Comparison of ENCODE assay signal across 10 mouse cellular contexts in the genomic region with DNA sequence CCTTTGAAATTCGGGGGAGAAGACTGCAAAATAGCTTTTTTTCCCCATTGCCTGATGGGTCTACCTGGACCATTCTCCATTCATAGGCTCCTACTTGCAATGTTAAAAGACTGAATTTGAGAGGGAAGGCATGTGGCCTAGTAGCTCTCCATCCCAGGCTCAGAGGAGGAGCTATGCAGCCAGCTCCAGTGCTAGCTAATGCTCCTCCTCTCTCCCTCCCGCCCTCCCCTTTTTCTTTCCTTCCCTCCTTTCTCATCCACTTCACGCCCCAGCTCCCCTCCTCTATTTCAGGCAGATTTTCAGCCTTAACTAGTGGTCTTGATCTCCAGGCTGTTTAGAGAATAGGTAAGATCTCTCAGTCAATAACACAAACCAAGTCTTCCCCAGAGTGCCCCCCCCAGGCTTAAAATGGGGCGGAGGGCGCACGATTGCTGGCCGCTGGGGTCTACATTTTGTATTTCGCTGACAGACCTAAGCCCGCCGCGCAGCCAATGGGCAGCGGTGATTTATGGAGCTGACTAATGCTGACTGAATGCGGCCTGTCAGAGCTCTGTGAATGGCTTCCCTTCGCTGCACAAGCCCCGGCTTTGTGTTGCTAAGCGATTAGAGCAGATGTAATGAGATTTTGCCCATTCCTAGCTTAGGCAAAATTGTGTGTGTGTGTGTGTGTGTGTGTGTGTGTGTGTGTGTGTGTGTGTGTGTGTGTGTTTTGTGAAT. TPM values are rescaled to one million over a fixed set of nuclear protein-coding genes. Genes with fewer than 3 reads are reported as not detected.
A peak's percentile ranks its signal among the peaks of the same experiment; 100 is the strongest.
DNase-seq lines count a peak whose midpoint lies in the region; ATAC-seq and TF ChIP-seq lines count a peak whose summit lies in the region.
"Had no signal": no experiment of that assay in that cellular context is flagged by ENCODE, and none has a peak within 500 bp of the region (broad histone marks: within the 10 kb centered on the region; RNA-seq: fewer than 3 reads in every experiment).

No protein-coding gene starts in this region.

- peaks cover 20% of the 10 kb centered on the region for H3K4me1 ChIP-seq in heart, embryonic 13.5 days
- peaks cover 28% of the 10 kb centered on the region for H3K4me1 ChIP-seq in forebrain, embryonic 14.5 days (ENCODE audit: control insufficient read depth, insufficient read depth, low read length)
- H3K4me1 ChIP-seq in limb, embryonic 13.5 days: peaks cover 23% of the 10 kb centered on the region

- in situ Hi-C loops in Patski (cut with MboI; ENCODE audit: low pct_unique_long_range_greater_than_20kb): no loop called here

- 1% methylated on average over 16 of the region's 16 CpGs for WGBS in heart, embryonic 13.5 days
- WGBS in forebrain, embryonic 14.5 days: 0% methylated on average over 16 of the region's 16 CpGs
- WGBS in limb, embryonic 13.5 days: under 1% methylated on average over 16 of the region's 16 CpGs

- POLR2A ChIA-PET in Patski (lab: Charles Lee): interaction anchor here (0.6 kb wide), 1 partner anchor 36 kb away, joined by 3 read pairs; no protein-coding TSS in a partner anchor

- H3K9me3 ChIP-seq in heart, embryonic 13.5 days: no peaks in the 10 kb centered on the region
- no peaks in the 10 kb centered on the region for H3K9me3 ChIP-seq in forebrain, embryonic 14.5 days (replicated peaks; ENCODE audit: control insufficient read depth, low read length)
- no peaks in the 10 kb centered on the region for H3K9me3 ChIP-seq in limb, embryonic 13.5 days
- H3K9me3 ChIP-seq: megakaryocyte, embryonic 14.5 days had no signal

- no peaks in the 10 kb centered on the region for H3K36me3 ChIP-seq in heart, embryonic 13.5 days
- no peaks in the 10 kb centered on the region for H3K36me3 ChIP-seq in forebrain, embryonic 14.5 days (ENCODE audit: control insufficient read depth, insufficient read depth, low read length)
- no peaks in the 10 kb centered on the region for H3K36me3 ChIP-seq in limb, embryonic 13.5 days

- no peak overlapping the region for H3K9ac ChIP-seq in heart, embryonic 13.5 days
- peak overlapping the region; percentile 4; the same call in 1 of the 2 replicates for H3K9ac ChIP-seq in forebrain, embryonic 14.5 days (ENCODE audit: low read length)
- H3K9ac ChIP-seq in limb, embryonic 13.5 days: no peak overlapping the region

- CTCF ChIA-PET in Patski (lab: Charles Lee): interaction anchor here (0.9 kb wide), 1 partner anchor 463 kb away, joined by 3 read pairs; no protein-coding TSS in a partner anchor

- DNase-seq in heart, postnatal 10 days: no peak
- no peak for DNase-seq in Patski (ENCODE audit: low read depth, low spot score)
- peak; percentile 97 for DNase-seq in forebrain, embryonic 14.5 days (ENCODE audit: low spot score)
- DNase-seq in gastrocnemius, adult 18-20 months (ENCODE audit: low spot score): no peak
- DNase-seq in c-Kit-positive CD71-positive TER-119-positive erythroid progenitor cells, embryonic 14.5 days (ENCODE audit: low spot score): no peak
- no peak for DNase-seq in cerebellum, adult 9-11 months

- peak overlapping the region; percentile 21; the same call in 1 of the 2 replicates for H3K4me3 ChIP-seq in heart, embryonic 13.5 days
- 0 out of 2 replicates have a peak overlapping the region, but pooled peaks have one; percentile 8 for H3K4me3 ChIP-seq in forebrain, embryonic 14.5 days (ENCODE audit: low read depth, low read length)
- peak overlapping the region; percentile 19; the same call in 1 of the 2 replicates for H3K4me3 ChIP-seq in limb, embryonic 13.5 days
- H3K4me3 ChIP-seq: erythroblast, embryonic 14.5 days; megakaryocyte, embryonic 14.5 days had no signal

- no peak overlapping the region for H3K27ac ChIP-seq in heart, embryonic 13.5 days (replicated peaks)
- peak overlapping the region; percentile 73 for H3K27ac ChIP-seq in forebrain, embryonic 14.5 days (ENCODE audit: low read depth, low read length)
- no peak overlapping the region for H3K27ac ChIP-seq in limb, embryonic 13.5 days

- H3K4me2 ChIP-seq in heart, embryonic 13.5 days: peak overlapping the region; percentile 48
- peak overlapping the region; percentile 42 for H3K4me2 ChIP-seq in forebrain, embryonic 14.5 days (ENCODE audit: low read length)
- peak overlapping the region; percentile 46 for H3K4me2 ChIP-seq in limb, embryonic 13.5 days (replicated peaks)

- no peak for TF ChIP-seq CTCF in Patski (IDR thresholded peaks at IDR 0.05)

- no peak for ATAC-seq in heart, embryonic 13.5 days (ENCODE audit: extremely low read depth, insufficient number of reproducible peaks, low FRiP score, low TSS enrichment)
- ATAC-seq in Patski: peak; percentile 90
- ATAC-seq in forebrain, embryonic 14.5 days: peak; percentile 77
- ATAC-seq in limb, embryonic 13.5 days (ENCODE audit: low FRiP score, low read depth): peak; percentile 46; the same call in 1 of the 2 replicates

- intact Hi-C loops in heart, postnatal 10 days (cut with DNase I): no loop called here

- H3K27me3 ChIP-seq in heart, embryonic 13.5 days (replicated peaks): peaks cover 94% of the 10 kb centered on the region
- H3K27me3 ChIP-seq in Patski: peaks cover 46% of the 10 kb centered on the region
- no peaks in the 10 kb centered on the region for H3K27me3 ChIP-seq in forebrain, embryonic 14.5 days (replicated peaks; ENCODE audit: control insufficient read depth, insufficient read depth, low read length)
- peaks cover 93% of the 10 kb centered on the region for H3K27me3 ChIP-seq in limb, embryonic 13.5 days

RNA-seq across cellular contexts. Expression of a gene that starts 4.9 kb away (rescaled TPM):
- 0.15 and 0.35 TPM in 2 replicates for polyA plus RNA-seq in heart, embryonic 13.5 days (2015; fragmentation: Nextera tagmentation; extraction: Ambion mirVana)
- not detected for total RNA-seq in heart, postnatal 10 days (2021)
- polyA plus RNA-seq in Patski (2021): not detected
- 26.6 and 28.8 TPM in 2 replicates for polyA plus RNA-seq in forebrain, embryonic 14.5 days (2014; fragmentation: Nextera tagmentation; extraction: Ambion mirVana)
- 0.27 TPM in 1 of 2 replicates, not detected in the other for polyA plus RNA-seq in limb, embryonic 13.5 days (2015; fragmentation: Nextera tagmentation; extraction: Ambion mirVana)
- not detected for total RNA-seq in gastrocnemius, adult 18-20 months (2021)
- polyA plus RNA-seq: erythroblast, embryonic 14.5 days had no signal

RNA-seq across cellular contexts. Expression of a gene that starts 33.0 kb away (rescaled TPM):
- 0.20 and 1.5 TPM in 2 replicates for polyA plus RNA-seq in heart, embryonic 13.5 days (2015; fragmentation: Nextera tagmentation; extraction: Ambion mirVana)
- not detected for total RNA-seq in heart, postnatal 10 days (2021)
- polyA plus RNA-seq in Patski (2021): not detected
- not detected in 2 replicates for polyA plus RNA-seq in forebrain, embryonic 14.5 days (2014; fragmentation: Nextera tagmentation; extraction: Ambion mirVana)
- 0.08 and 0.27 TPM in 2 replicates for polyA plus RNA-seq in limb, embryonic 13.5 days (2015; fragmentation: Nextera tagmentation; extraction: Ambion mirVana)
- total RNA-seq in gastrocnemius, adult 18-20 months (2021): under 1 TPM; 0.12 to 0.14 TPM
- polyA plus RNA-seq: erythroblast, embryonic 14.5 days had no signal

Comparison
In these comparisons a context has a peak if more than half of its experiments do, and no peak if none do; other contexts are left out.
1. RNA of a gene that starts 4.9 kb away (polyA plus RNA-seq): 26.6 to 28.8 TPM in forebrain, embryonic 14.5 days; 0.15 to 0.35 TPM in heart, embryonic 13.5 days, 0.27 TPM in limb, embryonic 13.5 days and not detected in Patski (single experiment); every median in the first group is over 10 times any median in the second.
2. Peak in every context shown above with its lines, with median percentiles within 50 percentile points of each other: H3K4me2 ChIP-seq and H3K4me3 ChIP-seq.